Mouse (Mus musculus) monocyte, adult 5-6 weeks (primary cell): ENCODE measurements around the gene AC161166.1. TPM values are rescaled to one million over a fixed set of nuclear protein-coding genes. Genes with fewer than 3 reads are reported as not detected.
"Not testable (repeated sequence)": the region's sequence is repeated elsewhere in the genome, so short reads cannot be mapped to it uniquely, and the experiment has no call there.

Source experiments
- ATAC-seq: fragments of 153-309, 156-312 bp; replicated peaks from 2 replicates; pipeline ENCODE4 v1.8.0; 2017; ENCODE audit warnings: mild to moderate bottlenecking; ENCODE audit not compliant: low TSS enrichment, insufficient number of reproducible peaks, severe bottlenecking, poor library complexity, low FRiP score
- total RNA-seq: library from RNA; stranded (forward); fragments of 200-1000, 200-491, 200-594 nt; gene quantifications from 3 replicates; pipeline ENCODE4 v1.2.3, GENCODE M21; 2017

Gene AC161166.1
- total RNA-seq, 1 experiment from 2014 or later, result not detected

DNA sequence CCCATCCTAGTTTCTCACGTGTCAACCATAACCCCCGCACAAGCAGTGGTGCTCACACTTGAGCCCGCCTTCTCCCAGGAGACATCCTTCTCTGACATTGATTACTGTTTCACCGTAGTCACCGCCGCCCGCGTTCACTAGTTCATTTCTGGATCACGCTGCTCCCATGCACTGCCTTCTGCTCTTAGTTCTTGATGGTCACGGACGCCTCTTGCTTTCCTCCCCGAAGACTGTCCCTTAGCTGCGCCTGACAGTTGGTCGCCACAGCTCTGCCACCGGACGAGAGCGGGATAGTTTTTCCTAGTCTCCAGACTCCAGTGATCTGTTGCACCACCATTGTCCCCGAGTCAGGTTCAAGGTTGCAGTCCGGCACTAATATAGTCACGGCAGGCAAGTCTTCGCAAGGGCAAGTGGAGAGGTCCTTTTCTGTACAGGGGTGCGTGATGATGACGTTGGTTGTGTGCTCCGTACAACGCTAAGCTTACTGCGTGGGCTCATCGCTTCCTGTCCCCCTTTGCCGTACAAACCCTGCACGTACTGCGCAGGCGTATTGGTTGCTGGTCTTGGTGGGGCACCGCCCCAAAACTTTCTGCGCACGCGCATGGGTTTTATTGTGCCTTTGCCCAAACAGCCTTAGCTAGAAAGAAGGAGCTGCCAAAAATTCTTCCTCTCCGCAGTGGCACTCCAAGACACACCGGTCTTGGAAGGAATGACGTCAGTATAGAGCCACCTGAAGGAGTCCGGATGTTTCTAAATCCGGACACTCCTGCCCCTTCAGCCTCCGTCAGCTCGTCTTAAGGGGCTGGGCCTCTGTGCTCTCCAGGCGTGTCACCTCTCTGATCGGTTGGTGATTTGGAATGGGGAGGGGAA lies 18.0 kb upstream of the AC161166.1 start, which contains the start of gene Irgq:
Gene Irgq (plus strand): TSS at position 628 of the 870 bp plus-strand sequence.
- peak; percentile 95 for ATAC-seq

DNA sequence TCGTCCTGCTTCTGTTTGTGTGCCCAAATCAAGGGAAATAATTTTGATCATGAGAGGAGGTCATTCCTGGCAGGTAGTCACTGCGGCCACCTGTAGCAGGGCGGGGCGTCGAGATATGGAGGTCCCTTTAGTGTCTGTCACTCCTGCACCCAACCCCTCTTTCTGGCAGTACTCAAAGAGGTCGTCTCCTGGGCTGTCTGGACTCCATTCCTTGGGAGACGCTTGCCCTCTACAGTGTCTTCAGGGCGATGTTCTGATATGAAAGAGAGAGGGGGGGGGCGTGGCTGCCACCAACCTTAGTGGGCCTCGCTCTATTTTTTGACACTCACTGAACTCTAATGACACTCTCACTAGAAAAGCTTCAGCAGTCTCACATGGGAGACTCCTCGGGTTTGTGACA lies 17.3 kb upstream of the AC161166.1 start:
- ATAC-seq, result no peak

DNA sequence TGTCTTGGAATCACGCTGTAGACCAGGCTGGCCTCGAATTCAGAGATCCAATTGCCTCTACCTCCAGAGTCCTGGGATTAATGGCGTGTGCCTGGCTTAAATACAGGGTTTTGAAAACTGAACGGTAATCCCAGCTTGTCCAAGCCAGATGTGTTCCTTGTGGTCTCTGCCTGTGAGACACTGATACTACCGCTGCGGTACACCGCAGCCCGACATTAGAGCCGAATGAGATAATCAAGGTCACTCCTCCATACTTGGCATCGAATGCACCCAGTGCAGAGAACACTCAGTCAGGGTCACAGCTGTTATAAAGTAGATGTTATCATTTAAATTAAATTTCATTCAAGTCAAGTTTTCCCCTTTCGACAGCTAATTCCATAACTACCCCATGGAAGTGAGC lies 16.6 kb upstream of the AC161166.1 start:
- no peak for ATAC-seq

DNA sequence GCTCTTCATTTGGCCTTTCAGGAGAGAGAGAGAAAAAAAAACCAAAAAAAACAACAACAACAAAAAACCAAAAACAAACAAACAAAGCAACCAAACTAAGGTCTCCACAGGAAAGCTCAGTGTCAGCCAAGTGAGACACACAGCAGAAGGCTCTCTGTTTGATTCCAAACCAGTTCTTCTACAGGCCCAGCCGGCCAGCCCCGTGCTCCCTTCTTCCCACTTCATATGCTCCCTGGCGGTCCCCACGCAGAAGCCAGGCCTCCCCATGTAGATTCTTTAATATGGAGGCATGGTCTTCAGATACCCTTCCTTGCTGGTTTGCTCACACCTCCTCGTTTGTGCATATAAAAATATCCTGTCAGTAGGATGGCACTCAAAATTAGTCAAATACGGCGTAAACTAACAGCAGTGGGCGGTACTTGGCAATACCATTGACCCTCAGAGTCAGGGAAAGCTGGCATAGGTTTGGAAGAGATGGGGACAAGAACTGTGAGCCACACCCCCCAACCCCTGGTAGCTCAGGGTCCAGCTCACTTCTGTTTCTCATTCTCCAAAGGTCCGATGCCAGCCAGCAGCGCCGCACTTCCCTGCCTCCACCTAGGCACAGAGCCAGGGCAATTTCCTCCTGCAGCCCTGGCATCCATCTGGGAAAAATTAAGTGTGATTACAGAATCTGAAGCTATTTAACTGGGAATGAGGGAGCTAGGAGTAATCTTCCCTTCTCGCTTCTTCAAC lies 13.6 kb upstream of the AC161166.1 start:
- no peak for ATAC-seq

- ATAC-seq, result no peak
These were observed 12.7 kb upstream of the AC161166.1 start for GRCm38 (mm10) chr7:24524978-24525377.

DNA sequence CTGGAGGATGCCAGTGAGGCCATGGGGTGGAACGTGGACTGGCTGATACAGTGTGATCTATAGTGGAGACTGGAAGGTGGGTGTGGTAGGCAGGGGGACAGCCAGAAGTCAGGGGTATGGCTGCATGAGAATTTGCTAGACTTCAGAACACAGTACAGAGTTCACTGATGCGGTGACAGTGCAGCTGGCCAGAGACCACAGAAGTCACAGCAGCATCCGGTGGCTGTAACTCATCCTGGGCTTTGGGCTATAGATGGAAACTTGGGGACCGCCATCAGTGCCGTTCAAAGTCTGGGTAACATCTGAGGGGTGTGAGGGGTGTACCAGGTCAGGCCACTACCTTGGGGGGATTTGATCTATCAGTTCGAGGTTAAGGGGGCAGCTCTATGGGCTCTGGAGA lies 11.5 kb upstream of the AC161166.1 start:
- ATAC-seq, result no peak

DNA sequence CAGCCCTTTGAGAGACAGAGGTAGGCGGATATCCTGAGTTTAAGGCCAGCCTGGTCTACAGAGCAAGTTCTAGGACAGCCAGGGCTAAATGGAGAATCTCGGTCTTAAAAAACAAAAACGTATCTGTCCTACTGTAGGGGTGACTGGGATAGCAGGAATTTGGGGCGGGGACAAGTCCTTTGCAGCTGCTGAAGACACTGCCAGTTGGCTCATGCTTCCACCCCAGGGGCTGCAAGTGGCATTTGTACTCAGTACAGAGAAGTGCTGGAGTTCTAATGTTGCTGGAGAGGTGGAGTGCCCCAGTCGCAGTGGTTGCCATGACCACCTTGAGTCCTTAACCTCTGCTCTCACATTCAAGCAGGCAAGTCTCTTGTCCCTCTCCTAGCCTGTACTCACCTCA lies 10.6 kb upstream of the AC161166.1 start:
- ATAC-seq, result no peak

DNA sequence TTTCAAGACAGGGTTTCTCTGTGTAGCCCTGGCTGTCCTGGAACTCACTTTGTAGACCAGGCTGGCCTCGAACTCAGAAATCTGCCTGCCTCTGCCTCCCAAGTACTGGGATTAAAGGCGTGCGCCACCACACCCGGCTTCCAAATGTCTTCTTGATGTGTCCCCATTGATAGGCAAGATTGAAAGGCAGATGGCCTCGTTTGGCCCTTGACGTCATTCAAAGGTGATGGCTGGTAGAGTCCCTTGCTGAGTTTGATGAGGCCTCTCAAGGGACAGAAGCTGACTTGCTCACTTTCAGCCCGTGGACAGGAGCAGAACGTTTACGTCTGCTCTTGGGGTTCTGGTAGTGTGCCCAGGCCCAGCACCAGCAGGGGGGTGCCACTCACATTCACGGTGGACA lies 7.8 kb upstream of the AC161166.1 start:
- ATAC-seq, result not testable (repeated sequence)

- ATAC-seq, result no peak
These were observed 6.9 kb upstream of the AC161166.1 start for GRCm38 (mm10) chr7:24519130-24519529.

GRCm38 (mm10) chr7:24517654-24518053 lies 5.4 kb upstream of the AC161166.1 start:
- ATAC-seq, result no peak

DNA sequence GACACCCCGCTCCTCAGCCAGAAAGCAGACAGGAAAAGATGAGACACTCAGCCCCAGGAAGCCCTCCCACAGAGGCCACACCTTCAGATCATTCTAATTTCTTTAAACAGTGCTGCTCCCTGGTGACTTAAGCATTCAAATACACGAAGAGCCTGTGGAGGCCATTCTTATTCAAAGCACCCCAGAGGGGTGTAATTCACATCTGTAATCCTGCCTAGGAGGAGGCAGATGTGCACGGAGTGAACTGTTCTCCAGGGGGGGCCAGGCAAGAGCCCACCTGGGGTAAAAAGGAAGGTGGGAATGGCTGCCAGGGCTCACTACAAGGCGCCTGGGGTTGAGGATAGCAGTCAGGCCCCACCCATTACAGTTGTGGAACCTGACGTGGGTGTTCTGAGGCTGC lies 4.8 kb upstream of the AC161166.1 start:
- no peak for ATAC-seq

- not testable (repeated sequence) for ATAC-seq
These were observed 4.1 kb upstream of the AC161166.1 start for GRCm38 (mm10) chr7:24516319-24516718.

GRCm38 (mm10) chr7:24507726-24508114 lies 4.5 kb downstream of the AC161166.1 start:
- ATAC-seq, result no peak

DNA sequence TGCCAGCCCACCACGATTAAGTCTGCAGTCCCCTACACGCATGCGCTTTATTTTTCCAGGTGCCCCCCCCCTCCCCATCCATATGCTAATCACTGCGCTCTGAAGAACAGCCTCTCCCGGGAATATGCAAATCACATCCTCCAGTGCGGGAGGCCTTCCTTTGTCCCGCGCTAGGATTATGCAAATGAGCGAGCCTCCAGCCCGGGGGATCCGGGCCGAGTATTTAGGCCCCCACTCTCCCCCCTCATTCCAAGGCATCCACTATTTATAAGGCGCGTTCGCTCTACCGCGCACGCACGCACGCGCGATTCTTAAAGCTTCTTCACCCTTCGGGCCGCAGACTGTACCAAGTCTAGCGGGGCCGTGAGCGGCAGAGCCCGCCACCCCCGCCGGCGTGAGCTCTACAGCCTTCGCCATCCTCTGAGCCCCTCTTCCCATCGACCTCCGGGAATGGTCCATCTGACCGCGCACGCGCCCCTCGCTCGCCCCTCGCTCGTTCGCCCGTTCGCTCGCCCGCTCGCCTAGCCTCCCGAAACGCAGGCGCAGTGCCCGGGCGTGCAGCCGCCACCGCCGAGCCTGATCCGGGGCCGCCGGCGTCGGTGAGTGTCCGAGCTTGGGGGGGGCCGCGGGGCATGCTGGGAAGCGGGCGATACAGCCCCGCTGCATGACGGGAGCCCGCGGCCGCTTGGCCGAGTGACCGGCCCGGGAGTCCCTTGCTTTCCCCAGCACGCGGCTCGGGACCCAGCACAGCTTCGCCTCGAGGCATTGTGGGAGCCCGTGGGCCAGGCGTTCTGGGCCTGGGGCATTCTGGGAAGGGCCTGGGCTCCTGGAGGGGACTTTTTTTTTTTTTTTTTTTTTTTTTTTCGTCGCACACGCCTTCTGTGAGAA lies 5.2 kb downstream of the AC161166.1 start, which contains the start of gene Zfp428:
Gene Zfp428 (plus strand): TSS at position 169 of the 888 bp plus-strand sequence.
- ATAC-seq, result peak; percentile 72

DNA sequence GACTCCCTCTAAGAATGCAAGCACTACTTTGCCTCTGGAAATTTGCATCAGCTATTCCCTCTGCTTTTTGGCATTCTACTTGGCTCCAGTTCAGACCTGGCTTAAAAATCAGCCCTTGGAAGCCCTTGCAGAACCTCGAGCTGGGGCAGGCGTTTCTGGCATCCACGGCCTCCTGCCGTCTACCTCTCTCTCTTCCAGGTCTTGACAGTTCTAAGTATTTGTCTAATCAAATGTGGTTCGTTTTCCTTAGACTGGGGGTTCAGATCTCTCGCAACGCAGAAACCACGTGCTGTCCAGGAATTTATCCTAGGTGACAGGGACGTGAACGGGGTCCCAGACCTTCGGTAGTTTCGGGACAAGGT lies 5.8 kb downstream of the AC161166.1 start:
- no peak for ATAC-seq

DNA sequence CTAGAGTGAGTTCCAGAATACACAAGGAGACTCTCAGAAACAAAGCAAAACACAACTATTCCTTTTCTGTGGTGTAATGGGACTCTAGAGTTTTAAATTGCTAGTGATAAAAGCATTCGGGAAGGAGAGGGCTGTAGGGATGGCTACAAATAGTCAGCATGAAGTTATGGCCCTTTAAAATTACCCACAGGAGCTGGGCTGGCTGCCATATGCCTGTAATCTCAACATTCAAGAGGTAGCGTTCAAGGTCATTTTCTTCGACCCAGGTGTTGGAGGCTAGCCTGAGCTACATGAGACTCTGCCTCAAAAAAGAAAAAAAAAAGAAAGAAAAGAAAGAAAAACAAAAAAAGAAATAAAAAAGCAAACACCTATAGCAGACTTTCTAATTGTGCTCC lies 6.2 kb downstream of the AC161166.1 start:
- no peak for ATAC-seq

GRCm38 (mm10) chr7:24505447-24506064 lies 6.7 kb downstream of the AC161166.1 start:
- ATAC-seq, result no peak

- no peak for ATAC-seq
These were observed 7.4 kb downstream of the AC161166.1 start for GRCm38 (mm10) chr7:24504868-24505267.

DNA sequence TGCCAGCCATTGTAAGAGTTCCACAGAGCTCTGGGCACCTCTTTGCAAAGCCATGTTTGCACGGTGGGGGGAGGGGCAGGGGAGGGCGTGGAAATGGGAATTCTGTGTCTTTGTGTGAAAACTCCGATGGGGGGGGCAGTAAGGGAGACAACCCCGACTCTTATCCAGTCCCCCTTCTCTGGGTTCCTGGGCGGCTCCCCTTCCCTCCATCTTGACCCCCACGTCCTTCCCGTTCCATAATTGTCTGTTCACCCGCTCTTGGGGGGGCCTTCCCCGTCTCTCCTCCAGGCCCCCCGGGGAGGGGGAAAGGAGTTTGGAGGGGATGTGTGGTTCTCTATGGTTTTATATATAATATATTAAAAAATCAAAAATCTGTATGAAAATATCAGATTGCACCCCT lies 8.3 kb downstream of the AC161166.1 start:
- ATAC-seq, result no peak
